Mouse (Mus musculus): Measurements from ENCODE around the gene Prickle2. TPM values are rescaled to one million over a fixed set of nuclear protein-coding genes. Genes with fewer than 3 reads are reported as not detected.
A peak's percentile ranks its signal among the peaks of the same experiment; 100 is the strongest.

Prickle2 gene
- total RNA-seq, 2 experiments from 2014 or later = 208 to 212 TPM

GRCm38 (mm10) chr6:92705353-92706144, 406 bp downstream of the Prickle2 start:
- no peak; the same call in 1 of the 2 replicates for TF ChIP-seq CTCF (conservative IDR thresholded peaks at IDR 0.05)
- peak overlapping the region; percentile 82 for H3K4me3 ChIP-seq
- DNase-seq (ENCODE audit: low spot score in 2 of 2) = no peak
- H3K27ac ChIP-seq = peak overlapping the region; percentile 85

- no peak for TF ChIP-seq CTCF (conservative IDR thresholded peaks at IDR 0.05)
- peak in 1 of 2 experiments; percentile 26 for DNase-seq (ENCODE audit: low spot score in 2 of 2)
- H3K4me3 ChIP-seq = peak overlapping the region; percentile 82
- peak overlapping the region; percentile 85; the same call in 1 of the 2 replicates for H3K27ac ChIP-seq
These were observed 1.1 kb downstream of the Prickle2 start for GRCm38 (mm10) chr6:92704810-92705209.

DNA sequence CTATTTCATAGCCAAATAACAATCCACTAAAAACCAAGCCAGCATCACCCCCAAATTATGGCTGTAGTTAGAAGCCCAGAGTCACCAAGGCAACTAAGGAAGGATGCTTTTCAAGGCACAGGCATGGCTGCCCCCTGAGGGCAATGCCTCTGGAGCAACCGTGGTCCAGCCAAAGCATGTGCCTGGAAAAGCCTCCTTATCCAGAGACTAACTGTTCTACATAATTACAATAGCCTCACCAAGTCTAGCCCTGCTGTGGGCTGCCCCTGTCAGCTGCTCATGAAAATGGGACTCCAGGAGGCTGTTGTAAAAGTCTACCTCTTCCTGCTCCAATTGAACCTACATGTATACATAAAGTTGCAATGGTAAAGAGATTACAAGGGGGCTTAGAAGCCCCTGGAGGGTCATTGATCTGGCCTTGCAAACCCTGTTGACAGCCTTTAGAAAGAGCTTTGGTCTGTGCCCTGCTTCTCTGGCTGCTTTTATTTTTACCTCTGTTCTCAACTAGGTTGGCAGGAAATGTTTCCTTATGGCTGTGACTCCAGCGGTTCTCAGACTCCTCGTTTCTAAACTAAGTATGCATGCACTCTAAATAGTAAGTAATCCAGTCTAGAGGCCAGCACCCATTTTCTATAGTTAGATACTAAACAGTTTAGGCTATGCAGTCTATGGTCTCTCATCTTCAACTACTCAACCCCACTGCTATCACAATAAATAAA, 6.3 kb downstream of the Prickle2 start:
- no peak for TF ChIP-seq CTCF (conservative IDR thresholded peaks at IDR 0.05)
- DNase-seq (ENCODE audit: low spot score in 2 of 2) = no peak
- no peak overlapping the region for H3K27ac ChIP-seq
- no peak overlapping the region for H3K4me3 ChIP-seq

DNA sequence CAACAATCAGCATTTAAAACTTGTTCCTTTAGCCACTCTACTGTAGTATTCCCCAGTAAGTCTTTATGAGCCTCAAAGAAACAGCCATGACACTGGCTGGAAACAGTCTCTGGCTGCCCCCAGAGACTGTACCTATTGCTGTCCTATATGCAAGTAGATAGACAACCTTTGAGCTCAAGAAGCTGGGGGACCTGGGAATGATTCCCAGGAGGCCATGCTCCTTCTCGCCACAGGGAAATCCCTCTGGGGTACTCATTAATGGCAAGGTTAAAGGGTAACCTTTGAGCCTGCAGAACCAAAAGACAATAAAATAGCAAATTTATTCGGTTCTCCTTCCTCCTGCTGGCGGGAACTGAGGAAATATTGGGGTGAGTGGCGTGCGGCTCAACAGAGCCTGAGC, 8.1 kb downstream of the Prickle2 start:
- Histone ChIP-seq H3K4me3 (no peak overlapping the region), H3K27ac (no peak overlapping the region)
- no peak for TF ChIP-seq CTCF (conservative IDR thresholded peaks at IDR 0.05)
- DNase-seq (ENCODE audit: low spot score in 2 of 2) = no peak

DNA sequence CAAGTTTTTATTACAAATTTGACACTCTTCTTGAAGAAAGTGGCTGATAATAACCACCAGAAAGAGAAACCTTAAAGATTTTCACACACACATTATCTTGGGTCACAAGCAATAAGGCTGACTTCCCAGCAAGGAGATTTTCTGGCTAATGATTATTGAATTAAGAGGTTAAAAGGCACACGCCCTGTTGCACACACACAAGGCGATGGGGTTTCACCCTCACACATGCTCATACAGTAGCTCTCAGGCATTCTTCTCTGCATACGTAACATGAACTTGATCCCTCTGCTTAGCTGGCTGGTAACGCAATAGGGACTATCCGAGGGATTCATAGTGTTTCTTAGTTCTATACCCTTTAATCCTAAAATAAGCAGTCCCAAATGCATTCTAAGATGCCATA, 18.6 kb downstream of the Prickle2 start:
- no peak for TF ChIP-seq CTCF (conservative IDR thresholded peaks at IDR 0.05)
- Histone ChIP-seq H3K27ac (no peak overlapping the region), H3K4me3 (no peak overlapping the region)
- no peak for DNase-seq (ENCODE audit: low spot score in 2 of 2)

GRCm38 (mm10) chr6:92674394-92674925, 31.5 kb downstream of the Prickle2 start:
- Histone ChIP-seq H3K4me3 (no peak overlapping the region), H3K27ac (no peak overlapping the region)
- no peak for TF ChIP-seq CTCF (conservative IDR thresholded peaks at IDR 0.05)
- DNase-seq (ENCODE audit: low spot score in 2 of 2) = no peak

- Histone ChIP-seq H3K27ac (peak overlapping the region; percentile 81), H3K4me3 (no peak overlapping the region)
- TF ChIP-seq CTCF (conservative IDR thresholded peaks at IDR 0.05) = no peak
- DNase-seq (ENCODE audit: low spot score in 2 of 2) = no peak
These were observed 35.3 kb downstream of the Prickle2 start for GRCm38 (mm10) chr6:92670518-92671147.

DNA sequence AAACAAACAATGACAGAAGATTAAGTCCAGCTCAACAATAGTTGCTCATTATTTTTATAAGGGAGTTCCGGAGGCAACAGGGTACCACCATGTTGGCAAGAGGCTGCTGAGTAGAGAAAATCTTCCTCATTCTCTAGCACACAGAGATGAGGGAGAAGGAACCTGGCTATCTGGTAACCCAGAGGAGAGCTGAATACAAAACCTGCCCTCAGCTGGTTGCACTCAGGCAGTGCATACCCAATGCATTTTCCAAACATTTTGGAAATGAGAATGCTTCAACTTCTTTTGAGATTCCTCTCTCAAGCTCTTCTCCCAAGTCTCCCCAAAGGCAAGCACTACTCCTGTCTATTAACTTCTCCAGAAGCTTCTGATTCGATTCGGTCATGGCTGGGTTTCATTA, 36.3 kb downstream of the Prickle2 start:
- Histone ChIP-seq H3K4me3 (no peak overlapping the region), H3K27ac (peak overlapping the region; percentile 81)
- TF ChIP-seq CTCF (conservative IDR thresholded peaks at IDR 0.05) = peak; percentile 63
- DNase-seq (ENCODE audit: low spot score in 2 of 2) = no peak

DNA sequence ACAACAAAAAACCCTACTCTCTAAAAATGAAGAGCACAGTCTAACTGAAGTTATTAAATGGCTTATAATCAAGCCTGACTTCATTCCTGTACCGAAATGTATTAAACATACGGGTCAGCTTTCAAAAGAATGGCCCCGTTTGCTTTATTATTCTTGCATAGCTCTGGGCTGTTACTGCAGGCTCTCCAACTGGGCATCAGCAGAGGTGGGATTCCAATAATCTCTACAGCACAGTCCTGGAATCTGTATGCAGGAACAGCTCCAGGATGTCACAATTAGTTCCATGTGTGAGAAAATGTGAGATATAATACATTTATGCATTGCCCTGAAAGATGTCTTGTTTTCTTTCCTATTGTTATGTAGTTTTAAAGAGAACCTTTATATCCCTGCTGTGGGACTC, 38.4 kb downstream of the Prickle2 start:
- no peak for DNase-seq (ENCODE audit: low spot score in 2 of 2)
- Histone ChIP-seq H3K27ac (no peak overlapping the region), H3K4me3 (no peak overlapping the region)
- TF ChIP-seq CTCF (conservative IDR thresholded peaks at IDR 0.05) = no peak

GRCm38 (mm10) chr6:92665530-92665989, 40.4 kb downstream of the Prickle2 start:
- peak; percentile 71 to 89 for DNase-seq (ENCODE audit: low spot score in 2 of 2)
- Histone ChIP-seq H3K27ac (peak overlapping the region; percentile 89), H3K4me3 (no peak overlapping the region; the same call in 1 of the 2 replicates)
- TF ChIP-seq CTCF (conservative IDR thresholded peaks at IDR 0.05) = peak; percentile 88

GRCm38 (mm10) chr6:92663885-92664284, 42.1 kb downstream of the Prickle2 start:
- Histone ChIP-seq H3K27ac (peak overlapping the region; percentile 89), H3K4me3 (no peak overlapping the region)
- DNase-seq (ENCODE audit: low spot score in 2 of 2) = peak in 1 of 2 experiments; percentile 22
- TF ChIP-seq CTCF (conservative IDR thresholded peaks at IDR 0.05) = no peak

- DNase-seq (ENCODE audit: low spot score in 2 of 2) = peak in 1 of 2 experiments; percentile 58
- H3K4me3 ChIP-seq = no peak overlapping the region
- H3K27ac ChIP-seq = peak overlapping the region; percentile 89
- no peak for TF ChIP-seq CTCF (conservative IDR thresholded peaks at IDR 0.05)
These were observed 42.5 kb downstream of the Prickle2 start for GRCm38 (mm10) chr6:92663433-92663832.

DNA sequence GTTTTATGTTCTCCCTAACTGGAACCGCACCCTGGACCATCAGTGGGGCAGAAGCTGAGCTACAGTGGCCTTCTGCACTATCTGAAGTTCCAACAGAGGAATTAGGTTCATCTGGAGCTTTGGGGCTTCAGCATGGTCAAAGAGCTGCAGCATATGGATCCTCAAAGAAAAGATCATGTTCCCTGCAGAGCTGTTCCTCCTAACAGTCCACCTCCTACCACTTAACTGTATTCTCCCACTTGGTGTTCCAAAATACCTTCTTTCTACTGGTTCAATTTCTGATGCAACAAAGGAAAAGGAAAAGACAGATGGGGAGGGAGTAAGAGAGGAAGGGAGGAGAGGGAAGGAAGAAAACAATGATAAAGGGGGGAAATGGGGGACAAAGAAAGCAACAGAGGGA, 56.9 kb downstream of the Prickle2 start:
- TF ChIP-seq CTCF (conservative IDR thresholded peaks at IDR 0.05) = no peak
- no peak overlapping the region for H3K4me3 ChIP-seq
- DNase-seq (ENCODE audit: low spot score in 2 of 2) = no peak
- H3K27ac ChIP-seq = peak overlapping the region; percentile 76
